Mouse (Mus musculus) adrenal gland, postnatal 4 days (tissue): ENCODE results near the gene Sumf1. TPM values are rescaled to one million over a fixed set of nuclear protein-coding genes. Genes with fewer than 3 reads are reported as not detected.

Experiments
- DNase-seq, 2 experiments: peaks; one replicate each; pipeline ENCODE4 v3.0.0; 2021 to 2022; ENCODE audit warnings: low spot score in 2 of 2, mixed read lengths in 2 of 2
- total RNA-seq, 2 experiments: library from RNA; stranded (reverse); gene quantifications; 2 replicates each; pipeline ENCODE4 v1.2.3; 2021

Gene Sumf1
- total RNA-seq, 2 experiments from 2014 or later: 34.7 to 39.2 TPM

- DNase-seq: peak in 1 of 2 experiments; percentile 27
Observed at GRCm38 (mm10) chr6:108098171-108098845, 87.1 kb downstream of the Sumf1 start.

- no peak for DNase-seq
Observed at GRCm38 (mm10) chr6:108095445-108095844, 89.9 kb downstream of the Sumf1 start.

- no peak for DNase-seq
Observed at GRCm38 (mm10) chr6:108093449-108093848, 91.9 kb downstream of the Sumf1 start.

GRCm38 (mm10) chr6:108092646-108093045, 92.7 kb downstream of the Sumf1 start:
- DNase-seq: no peak

- DNase-seq: no peak
Observed at GRCm38 (mm10) chr6:108091296-108091695, 94.1 kb downstream of the Sumf1 start.

- no peak for DNase-seq
Observed at GRCm38 (mm10) chr6:108075857-108076256, 109.5 kb downstream of the Sumf1 start.

GRCm38 (mm10) chr6:108074624-108075023, 110.8 kb downstream of the Sumf1 start:
- no peak for DNase-seq

- no peak for DNase-seq
Observed at GRCm38 (mm10) chr6:108073931-108074330, 111.5 kb downstream of the Sumf1 start.

GRCm38 (mm10) chr6:108073071-108073470, 112.3 kb downstream of the Sumf1 start:
- DNase-seq: no peak

- no peak for DNase-seq
Observed at GRCm38 (mm10) chr6:108070947-108071346, 114.4 kb downstream of the Sumf1 start.

- peak; percentile 16 to 63 for DNase-seq
Observed at GRCm38 (mm10) chr6:108065583-108065982, 119.8 kb downstream of the Sumf1 start.

GRCm38 (mm10) chr6:108064918-108065526, 120.4 kb downstream of the Sumf1 start, which contains the start of gene Setmar:
Setmar (plus strand) TSS chr6:108065045.
- peak; percentile 93 to 96 for DNase-seq

- DNase-seq: no peak
Observed at GRCm38 (mm10) chr6:108061121-108061520, 124.3 kb downstream of the Sumf1 start.

GRCm38 (mm10) chr6:108058066-108058465, 127.3 kb downstream of the Sumf1 start:
- no peak for DNase-seq

GRCm38 (mm10) chr6:108057353-108057752, 128.0 kb downstream of the Sumf1 start:
- no peak for DNase-seq

Other genes starting within 250 kb of the Sumf1 start
- gene Setmar, start 120.5 kb downstream of the Sumf1 start, total RNA-seq: 1 to 10 TPM; 7.1 to 8.0 TPM
- gene Itpr1, start 27.5 kb upstream of the Sumf1 start, total RNA-seq: 100 to 1,000 TPM; 106 to 129 TPM